Mouse (Mus musculus): Measurements from ENCODE around the gene Wdpcp.

- TF ChIP-seq POLR2A (IDR thresholded peaks at IDR 0.05; ENCODE audit: insufficient read depth, low read depth, low read length) (no peak), CTCF (IDR thresholded peaks at IDR 0.05; ENCODE audit: insufficient read depth, low read depth, low read length) (no peak)
Observed at GRCm38 (mm10) chr11:21763201-21763600, 191.2 kb downstream of the Wdpcp start.

Data from olfactory bulb, adult 2 months (tissue).